Mouse (Mus musculus) bone marrow, adult 2 months (tissue): ENCODE data around the gene Ankrd13d. TPM values are rescaled to one million over a fixed set of nuclear protein-coding genes. Genes with fewer than 3 reads are reported as not detected.

Experiments used
- H3K27ac ChIP-seq: fragments of 200-500 bp; 2 replicates; pipeline ENCODE4 v1.5.1; 2012; ENCODE audit warnings: low read depth, mild to moderate bottlenecking, control low read depth, inconsistent platforms, low read length; ENCODE audit not compliant: control insufficient read depth, poor library complexity, insufficient read depth
- H3K4me1 ChIP-seq: fragments of 200-500 bp; 2 replicates; pipeline ENCODE4 v1.6.1; 2011; ENCODE audit warnings: low read length; ENCODE audit not compliant: control insufficient read depth, insufficient read depth
- H3K4me3 ChIP-seq: fragments of 200-500 bp; replicated peaks from 2 replicates; pipeline ENCODE3; 2011; ENCODE audit warnings: mild to moderate bottlenecking, low read depth, low read length, control low read depth; ENCODE audit not compliant: control insufficient read depth
- CTCF ChIP-seq: fragments of 200-500 bp; IDR thresholded peaks from 2 replicates; pipeline ENCODE4 v1.5.1; 2011; ENCODE audit warnings: low read length, control low read depth; ENCODE audit not compliant: control insufficient read depth, insufficient read depth
- POLR2A ChIP-seq: fragments of 200-500 bp; IDR thresholded peaks from 2 replicates; pipeline ENCODE4 v1.6.1; 2011; ENCODE audit warnings: low read depth, mild to moderate bottlenecking, control low read depth, low read length, borderline replicate concordance; ENCODE audit not compliant: control insufficient read depth
- WGBS: fragments of 180-500 bp; shearing (Covaris S2); methylation state at CpG from one replicate; pipeline ENCODE4 v1.1.7; 2018; 5-methylcytosine and 5-hydroxymethylcytosine counted together
- polyA plus RNA-seq: library from polyadenylated mRNA; stranded (reverse); fragments of >200 nt; gene quantifications from 2 replicates; pipeline ENCODE4 v1.2.4, GENCODE M21; 2011; ENCODE audit warnings: low replicate concordance; ENCODE audit not compliant: missing spikeins, insufficient read depth, insufficient read length

Gene Ankrd13d
- polyA plus RNA-seq, 1 experiment, result 53.2 TPM

DNA sequence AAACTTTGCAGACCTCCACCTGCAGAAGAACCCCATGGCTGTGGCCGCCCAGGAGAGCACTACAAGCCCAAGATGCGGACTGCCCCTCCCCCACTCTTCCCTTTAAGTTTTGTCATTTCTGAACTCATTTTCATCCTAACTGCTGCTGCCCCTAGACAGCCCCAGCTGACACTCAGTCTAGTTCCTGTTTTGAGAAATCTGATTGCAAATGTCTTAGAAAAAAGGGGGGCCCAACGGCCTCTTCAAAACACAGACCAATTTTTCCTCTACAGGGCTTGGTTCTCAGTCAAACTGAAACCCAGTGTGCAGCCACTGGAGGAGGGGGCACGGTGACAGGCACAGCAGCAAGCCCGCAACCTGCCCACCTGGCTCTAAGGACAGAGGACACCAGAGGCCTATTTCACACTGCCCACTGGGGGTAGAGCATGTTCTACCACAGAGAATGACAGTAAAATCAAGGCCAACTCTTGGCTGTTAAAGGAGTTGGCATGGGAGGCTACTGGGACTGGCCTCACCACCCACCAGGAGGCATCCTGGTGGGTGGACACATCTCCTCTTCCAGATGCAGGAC is 21.4 kb upstream of the Ankrd13d start:
- 3% methylated on average over 5 of the region's 5 CpGs for WGBS
- H3K27ac ChIP-seq, result peak overlapping the region; percentile 94
- peak overlapping the region; percentile 84 for H3K4me3 ChIP-seq
- TF ChIP-seq POLR2A (peak; percentile 71; the same call in 1 of the 2 replicates), CTCF (no peak)
- peaks cover 8% of the 10 kb centered on the region; the same call in 1 of the 2 replicates for H3K4me1 ChIP-seq

DNA sequence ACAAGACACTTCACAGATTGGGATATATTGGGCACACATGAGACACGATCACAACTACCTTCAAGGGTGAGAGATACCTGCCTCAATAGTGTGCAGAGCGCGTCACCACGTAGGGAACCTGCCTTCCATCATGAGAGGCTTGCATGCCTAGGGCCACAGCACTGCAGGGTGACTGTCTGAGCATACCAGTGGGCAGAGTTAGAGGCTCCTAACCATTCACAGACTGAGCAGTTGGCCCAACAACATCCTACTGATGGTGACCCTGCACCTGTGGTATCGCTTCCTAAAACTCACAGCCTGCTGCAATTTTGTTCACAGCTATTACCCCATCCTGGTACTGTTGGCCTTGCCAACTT is 20.7 kb upstream of the Ankrd13d start:
- WGBS, result 30% methylated on average over 5 of the region's 5 CpGs
- H3K27ac ChIP-seq, result peak overlapping the region; percentile 94
- TF ChIP-seq CTCF, result no peak
- no peak for TF ChIP-seq POLR2A
- H3K4me3 ChIP-seq, result peak overlapping the region; percentile 75
- H3K4me1 ChIP-seq, result peaks cover 12% of the 10 kb centered on the region; the same call in 1 of the 2 replicates

DNA sequence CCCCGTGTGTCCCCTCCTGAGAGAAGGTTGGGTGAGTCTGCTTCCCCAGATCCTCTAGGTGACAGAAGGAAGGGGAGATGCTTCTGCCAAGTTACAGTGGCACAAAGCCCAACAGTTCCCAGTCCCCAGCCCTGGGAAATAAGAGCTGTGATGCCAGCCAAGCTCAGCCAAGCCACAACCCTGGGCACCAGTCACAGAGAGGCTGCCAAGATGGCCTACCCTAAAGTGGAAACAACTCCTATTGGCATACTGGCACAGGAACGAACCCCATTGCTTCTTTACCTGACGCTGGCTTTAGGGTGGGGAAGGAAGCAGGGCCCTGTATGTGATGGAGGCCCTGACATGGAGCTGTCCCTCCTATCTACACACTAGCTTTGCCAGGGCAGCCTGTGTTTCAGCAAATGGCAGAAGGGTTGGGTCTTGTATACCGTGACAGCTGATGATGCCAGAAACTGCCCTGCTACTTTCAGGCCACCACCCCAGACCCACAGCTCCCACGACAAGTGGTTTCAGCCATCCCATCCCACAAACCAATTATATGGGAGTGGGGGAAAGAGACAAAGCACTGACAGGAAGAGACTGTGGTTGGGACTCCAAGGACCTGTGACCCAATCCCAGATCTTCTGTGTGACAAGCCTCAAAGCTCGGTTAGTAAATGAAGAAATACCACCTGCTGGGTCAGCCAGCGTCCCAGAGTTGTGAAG is 20.2 kb upstream of the Ankrd13d start:
- no peak for TF ChIP-seq POLR2A
- TF ChIP-seq CTCF, result no peak
- H3K27ac ChIP-seq, result peak overlapping the region; percentile 94
- WGBS, result 6% methylated on average over 7 of the region's 7 CpGs
- H3K4me1 ChIP-seq, result peaks cover 15% of the 10 kb centered on the region
- H3K4me3 ChIP-seq, result peak overlapping the region; percentile 75

DNA sequence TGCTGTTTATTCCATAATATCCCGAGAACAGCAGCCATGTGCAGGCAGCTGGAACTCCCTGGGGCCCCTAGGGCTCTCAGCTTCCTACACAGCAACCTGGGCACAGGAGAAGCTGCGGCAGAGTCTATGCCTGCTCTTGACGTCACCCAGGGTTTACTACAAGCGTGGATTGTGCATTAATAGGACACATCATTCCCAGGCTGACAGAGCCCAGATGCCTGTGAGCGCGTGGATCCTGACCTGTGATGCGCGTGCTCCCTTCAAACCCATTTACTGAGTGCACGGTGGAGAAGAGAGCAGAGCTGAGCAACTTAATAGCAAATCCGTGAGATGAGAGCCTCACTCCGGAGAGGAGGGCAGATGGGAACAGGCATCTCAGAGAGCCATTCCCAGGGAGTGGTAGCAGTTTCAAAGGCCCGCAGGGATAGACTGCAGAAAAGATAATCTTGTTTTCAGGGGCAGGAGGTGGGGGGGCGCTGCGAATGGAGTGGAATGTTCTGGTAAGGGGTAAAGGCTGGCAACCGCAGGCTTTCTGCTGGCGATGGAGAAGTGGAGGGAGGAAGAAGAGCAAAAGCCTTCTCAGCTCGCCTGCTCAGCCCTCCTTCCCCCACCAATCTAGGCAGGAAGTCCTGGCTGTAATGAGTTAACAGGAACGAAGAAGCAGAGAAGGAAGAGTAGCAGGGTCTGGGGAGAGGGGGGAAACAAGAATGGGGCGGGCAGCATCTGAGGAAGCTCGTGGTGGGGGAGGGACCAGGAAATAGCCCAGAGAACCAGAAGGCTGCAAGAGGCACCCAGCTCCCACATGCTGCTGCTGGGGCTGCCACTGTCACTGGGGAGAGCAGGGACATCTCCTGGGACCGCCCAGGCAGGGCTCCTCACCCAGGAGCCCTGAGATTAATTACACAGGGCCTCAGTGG is 19.1 kb upstream of the Ankrd13d start:
- WGBS, result 12% methylated on average over 21 of the region's 21 CpGs
- Histone ChIP-seq H3K4me1 (peaks cover 21% of the 10 kb centered on the region), H3K27ac (peak overlapping the region; percentile 94), H3K4me3 (peak overlapping the region; percentile 75)
- TF ChIP-seq CTCF (no peak), POLR2A (peak; percentile 87; the same call in 1 of the 2 replicates)

DNA sequence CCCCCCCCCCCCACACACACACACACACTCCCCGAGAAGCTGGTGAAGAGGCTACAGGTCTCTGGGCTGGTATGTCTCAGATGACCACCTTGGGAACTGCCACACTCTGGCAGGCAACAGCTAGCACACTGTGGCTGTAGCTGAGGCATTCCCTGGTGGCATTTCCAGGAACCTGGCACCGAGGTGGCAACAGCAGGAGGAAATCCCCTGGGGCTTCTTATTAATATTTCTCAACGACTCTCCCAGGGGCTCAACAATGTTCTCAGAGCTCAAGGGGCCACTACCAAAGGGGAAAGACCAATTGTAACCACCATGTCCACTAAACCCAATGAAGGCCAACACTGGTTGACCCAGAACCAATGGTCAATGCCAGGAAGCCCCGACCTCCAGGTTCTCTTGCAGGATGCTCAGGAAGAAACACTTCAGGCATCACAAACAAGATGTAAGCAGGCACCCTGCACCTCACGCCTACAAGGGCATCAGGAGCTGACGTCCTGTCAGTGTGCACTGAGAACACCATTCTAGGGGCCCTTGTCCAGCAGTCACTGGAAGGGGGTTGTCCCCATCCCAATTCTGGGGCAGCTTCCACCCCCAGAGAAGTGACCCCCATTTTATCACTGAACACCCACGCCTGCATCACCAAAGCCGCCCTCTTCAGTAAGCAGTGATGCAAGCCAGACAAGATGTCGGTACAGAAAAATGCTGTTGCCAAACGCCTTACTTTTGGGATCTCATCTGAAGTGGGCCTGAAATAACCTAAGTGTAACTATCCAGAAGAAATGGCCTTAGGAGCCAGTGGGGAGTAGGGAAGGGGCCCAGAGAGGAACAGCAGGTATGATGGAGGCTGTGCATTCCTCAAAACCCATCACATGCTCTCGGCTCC is 18.2 kb upstream of the Ankrd13d start:
- Histone ChIP-seq H3K4me1 (peaks cover 25% of the 10 kb centered on the region), H3K4me3 (peak overlapping the region; percentile 22), H3K27ac (peak overlapping the region; percentile 88)
- 21% methylated on average over 11 of the region's 11 CpGs for WGBS
- TF ChIP-seq POLR2A, result no peak
- no peak for TF ChIP-seq CTCF

DNA sequence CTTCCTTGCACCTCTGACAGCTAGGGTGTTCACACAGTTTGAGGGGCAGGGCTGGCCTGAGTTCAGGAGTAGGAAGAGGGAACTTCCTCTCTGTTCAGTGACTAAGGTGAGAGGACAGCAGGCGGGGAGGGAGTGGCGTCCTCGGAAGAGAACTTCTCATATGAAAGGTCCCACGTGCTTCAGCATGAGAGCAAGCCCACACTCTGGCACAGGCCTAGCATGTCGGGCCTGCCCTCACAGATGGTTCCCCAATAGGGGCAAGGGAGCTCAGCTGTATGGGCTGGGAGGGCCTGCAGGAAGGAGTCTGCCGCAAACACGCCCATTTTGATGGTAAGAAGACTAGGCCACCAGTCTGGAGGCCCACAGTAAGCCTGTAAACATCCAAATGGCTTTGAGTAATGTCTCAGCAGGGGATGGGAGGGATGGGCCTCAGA is 17.4 kb upstream of the Ankrd13d start:
- WGBS, result 3% methylated on average over 7 of the region's 7 CpGs
- peak; percentile 79; the same call in 1 of the 2 replicates for TF ChIP-seq POLR2A
- TF ChIP-seq CTCF, result no peak
- Histone ChIP-seq H3K4me1 (peaks cover 29% of the 10 kb centered on the region), H3K4me3 (peak overlapping the region; percentile 16), H3K27ac (peak overlapping the region; percentile 88)

DNA sequence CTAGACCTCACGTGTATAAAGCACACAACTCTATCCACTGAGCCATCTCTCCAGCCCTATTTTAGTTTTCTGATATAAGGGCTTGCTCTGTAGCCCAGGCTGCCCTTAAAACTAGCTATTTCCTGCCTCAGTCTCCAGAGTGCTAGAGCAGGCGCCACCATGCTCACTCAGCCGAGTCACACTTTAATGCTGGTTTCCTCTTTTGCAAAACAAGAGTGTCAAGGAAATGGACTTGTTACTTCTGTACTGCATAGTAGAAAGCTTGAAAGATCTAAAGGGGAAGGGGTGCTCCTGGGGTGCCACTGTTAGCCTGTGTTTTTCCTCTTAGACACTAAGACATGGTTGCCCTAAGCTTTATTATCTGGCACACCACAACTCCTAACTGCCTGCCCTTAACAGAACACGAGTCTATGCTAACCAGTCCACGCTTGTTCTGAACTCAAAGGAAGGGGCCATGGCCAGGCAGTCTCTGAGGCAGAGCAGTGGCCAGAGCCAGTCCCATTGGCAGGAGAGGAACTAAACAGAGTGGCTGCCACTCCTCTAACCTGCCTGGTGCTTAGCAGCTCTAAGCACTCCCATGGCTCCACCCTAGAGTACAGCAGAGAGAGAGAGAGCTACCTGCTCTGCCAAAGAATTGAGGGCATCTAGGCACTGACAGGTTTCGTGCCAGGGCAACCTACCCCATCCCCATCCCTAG is 16.8 kb upstream of the Ankrd13d start:
- Histone ChIP-seq H3K4me3 (peak overlapping the region; percentile 16), H3K27ac (peak overlapping the region; percentile 87), H3K4me1 (peaks cover 31% of the 10 kb centered on the region)
- 0 out of 2 replicates have a peak, but pooled peaks have one; percentile 31 for TF ChIP-seq POLR2A
- no peak for TF ChIP-seq CTCF
- 10% methylated on average over 6 of the region's 6 CpGs for WGBS
